Mouse (Mus musculus): ENCODE data around the gene Gm29423. TPM values are rescaled to one million over a fixed set of nuclear protein-coding genes. Genes with fewer than 3 reads are reported as not detected.

Gm29423 gene
- not detected in 2 replicates for polyA plus RNA-seq (2021; fragmentation: Nextera tagmentation)
- long read RNA-seq, experiment 1: 0 reads
- long read RNA-seq, experiment 2: 0 reads

DNA sequence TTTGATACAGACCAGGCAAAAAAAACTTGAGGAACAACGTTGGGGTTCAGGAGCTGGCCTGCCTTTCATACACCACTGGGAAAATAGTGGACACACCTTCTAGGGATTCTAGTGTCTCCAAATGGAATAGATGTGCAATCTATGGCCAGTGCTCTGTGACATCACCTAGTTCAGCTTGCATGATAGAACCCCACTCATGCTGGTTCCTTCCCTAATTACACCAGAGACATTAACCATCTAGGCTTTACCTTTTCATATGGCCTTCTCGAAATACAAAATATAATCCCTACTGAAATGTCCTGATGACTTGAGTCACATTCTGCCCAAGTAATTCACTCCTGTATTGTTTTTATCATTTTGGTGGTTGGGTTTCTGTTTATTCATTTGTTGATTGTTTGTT, at the start of gene Gm29423, which contains the start of gene Gm29644:
Gm29423 (minus strand) TSS at position 101 of the 400 bp plus-strand sequence.
Gm29644 (minus strand) TSS at position 157 of the 400 bp plus-strand sequence.

GRCm38 (mm10) chrY:70273542-70273941, 29.5 kb downstream of the Gm29423 start, which contains the start of gene Gm21118:
Gm21118 (minus strand) TSS chrY:70273642.

Other genes starting within 250 kb of the Gm29423 start
- gene Gm21118, start 29.6 kb downstream of the Gm29423 start, polyA plus RNA-seq (2021; fragmentation: Nextera tagmentation): not detected in 2 replicates
- gene Gm29644, start 56 bp upstream of the Gm29423 start, polyA plus RNA-seq (2021; fragmentation: Nextera tagmentation): not detected in 2 replicates
- not detected in 2 replicates for gene Gm20888, start 138.6 kb upstream of the Gm29423 start, polyA plus RNA-seq (2021; fragmentation: Nextera tagmentation)